Mouse (Mus musculus): Measurements from ENCODE around the gene Clip2.

DNA sequence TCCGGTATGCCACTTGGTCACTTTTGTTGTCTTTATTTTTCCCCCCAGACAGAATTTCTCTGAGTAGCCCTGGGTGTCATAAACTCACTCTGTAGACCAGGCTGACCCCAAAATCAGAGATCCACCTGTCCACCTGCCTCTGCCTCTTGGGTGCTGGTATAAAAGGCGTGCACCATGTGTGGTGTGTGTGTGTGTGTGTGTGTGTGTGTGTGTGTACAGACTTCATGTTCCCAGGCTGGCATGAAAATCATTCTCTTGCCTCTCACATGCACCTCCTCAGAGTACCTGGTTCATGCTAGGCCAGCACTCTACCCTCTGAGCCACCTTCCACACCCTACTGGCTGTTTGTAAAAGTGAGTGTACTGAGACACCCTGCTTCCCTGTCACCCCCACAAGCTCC is 89.9 kb downstream of the Clip2 start:
- TF ChIP-seq CTCF (IDR thresholded peaks at IDR 0.05; ENCODE audit: borderline replicate concordance, extremely low read depth, insufficient read depth, insufficient read length) (no peak), POLR2A (IDR thresholded peaks at IDR 0.05; ENCODE audit: borderline replicate concordance, extremely low read depth, insufficient read depth, insufficient read length, poor library complexity, severe bottlenecking) (no peak)
